Mouse (Mus musculus): ENCODE data around the gene Ucn2.

GRCm38 (mm10) chr9:108992620-108993361 lies 7.0 kb downstream of the Ucn2 start:
- TF ChIP-seq CEBPB (IDR thresholded peaks at IDR 0.05; ENCODE audit: low read depth) = no peak
- no peak for TF ChIP-seq USF1 (IDR thresholded peaks at IDR 0.05; ENCODE audit: low read depth)
- TF ChIP-seq CTCF (IDR thresholded peaks at IDR 0.05; ENCODE audit: control insufficient read depth, insufficient read depth, insufficient read length) = no peak
- TF ChIP-seq MAX (IDR thresholded peaks at IDR 0.05) = no peak
